ENCODE assay signal across 8 mouse cellular contexts in the genomic region with DNA sequence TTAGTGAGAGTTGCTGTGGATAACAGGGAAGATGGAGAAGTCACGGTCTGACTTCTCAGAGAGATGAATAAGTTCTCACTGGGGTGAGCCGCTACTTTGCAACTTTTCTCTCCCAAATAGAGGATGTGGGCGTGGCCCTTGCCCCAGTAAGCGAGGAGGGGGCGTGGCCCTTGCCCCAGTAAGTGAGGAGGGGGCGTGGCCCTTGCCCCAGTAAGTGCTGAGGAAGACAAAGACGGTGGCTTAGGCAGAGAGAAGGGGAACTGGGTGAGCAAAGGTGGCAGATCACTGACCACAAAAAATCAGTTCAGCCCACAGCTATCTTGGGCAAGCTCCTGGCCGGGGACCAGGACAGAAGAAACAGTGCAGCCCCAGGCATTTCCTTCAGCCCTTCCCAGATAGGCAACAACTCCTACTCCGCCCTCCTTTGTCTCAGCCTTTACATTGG. TPM values are rescaled to one million over a fixed set of nuclear protein-coding genes. Genes with fewer than 3 reads are reported as not detected.
DNase-seq lines count a peak whose midpoint lies in the region; ATAC-seq and TF ChIP-seq lines count a peak whose summit lies in the region.

No protein-coding gene starts in this region.

- DNase-seq in left cerebral cortex, adult 9 months (ENCODE audit: low spot score in 2 of 2): peak; percentile 19 to 36
- DNase-seq in left cerebral cortex, adult 18-20 months (ENCODE audit: low spot score in 2 of 2): no peak
- peak; percentile 84 for DNase-seq in kidney, postnatal 0 days (ENCODE audit: low spot score)
- peak; percentile 85 for DNase-seq in lung, embryonic 14.5 days
- peak; percentile 93 for DNase-seq in thymus, postnatal 0 days (ENCODE audit: low spot score)

- TF ChIP-seq CTCF in kidney, postnatal 0 days (IDR thresholded peaks at IDR 0.05; ENCODE audit: low read depth): no peak
- TF ChIP-seq CTCF in lung, embryonic 14.5 days (IDR thresholded peaks at IDR 0.05; ENCODE audit: low read depth): no peak

- H3K4me3 ChIP-seq in embryonic facial prominence, embryonic 12.5 days: no peak overlapping the region
- peak overlapping the region; percentile 28 for H3K4me3 ChIP-seq in heart, embryonic 15.5 days
- no peak overlapping the region; the same call in 1 of the 2 replicates for H3K4me3 ChIP-seq in kidney, postnatal 0 days (replicated peaks; ENCODE audit: low read depth, low read length)
- peak overlapping the region; percentile 4; the same call in 1 of the 2 replicates for H3K4me3 ChIP-seq in lung, embryonic 14.5 days (ENCODE audit: low read depth, low read length)
- H3K4me3 ChIP-seq in neural tube, embryonic 13.5 days: peak overlapping the region; percentile 1; the same call in 1 of the 2 replicates

- H3K36me3 ChIP-seq in embryonic facial prominence, embryonic 12.5 days: no peaks in the 10 kb centered on the region
- no peaks in the 10 kb centered on the region for H3K36me3 ChIP-seq in heart, embryonic 15.5 days
- no peaks in the 10 kb centered on the region for H3K36me3 ChIP-seq in kidney, postnatal 0 days (ENCODE audit: insufficient read depth, low read length)
- no peaks in the 10 kb centered on the region for H3K36me3 ChIP-seq in lung, embryonic 14.5 days (ENCODE audit: insufficient read depth)
- H3K36me3 ChIP-seq in neural tube, embryonic 13.5 days: no peaks in the 10 kb centered on the region

- WGBS in embryonic facial prominence, embryonic 12.5 days: 23% methylated on average over 9 of the region's 9 CpGs
- 18% methylated on average over 9 of the region's 9 CpGs for whole genome bisulfite sequencing in heart, embryonic 15.5 days
- WGBS in kidney, postnatal 0 days: 14% methylated on average over 9 of the region's 9 CpGs
- 25% methylated on average over 9 of the region's 9 CpGs for WGBS in lung, embryonic 14.5 days
- 13% methylated on average over 9 of the region's 9 CpGs for WGBS in neural tube, embryonic 13.5 days

- H3K4me2 ChIP-seq in embryonic facial prominence, embryonic 12.5 days (replicated peaks): peak overlapping the region; percentile 36
- peak overlapping the region; percentile 59 for H3K4me2 ChIP-seq in heart, embryonic 15.5 days
- H3K4me2 ChIP-seq in kidney, postnatal 0 days (ENCODE audit: low read length): peak overlapping the region; percentile 49
- H3K4me2 ChIP-seq in lung, embryonic 14.5 days: peak overlapping the region; percentile 56
- H3K4me2 ChIP-seq in neural tube, embryonic 13.5 days: peak overlapping the region; percentile 45

- peak; percentile 52; the same call in 1 of the 2 replicates for ATAC-seq in embryonic facial prominence, embryonic 12.5 days (ENCODE audit: insufficient number of reproducible peaks, insufficient read depth, low FRiP score, low TSS enrichment)
- peak; percentile 69 for ATAC-seq in heart, embryonic 15.5 days (replicated peaks; ENCODE audit: insufficient number of reproducible peaks, insufficient read depth, low FRiP score, low read depth)
- peak; percentile 13; the same call in 1 of the 2 replicates for ATAC-seq in kidney, postnatal 0 days (replicated peaks; ENCODE audit: low FRiP score, low read depth)
- peak; percentile 70 for ATAC-seq in lung, embryonic 14.5 days (ENCODE audit: insufficient read depth)
- no peak for ATAC-seq in neural tube, embryonic 13.5 days (ENCODE audit: low read depth)

- H3K9me3 ChIP-seq in embryonic facial prominence, embryonic 12.5 days: no peaks in the 10 kb centered on the region
- no peaks in the 10 kb centered on the region for H3K9me3 ChIP-seq in heart, embryonic 15.5 days (replicated peaks)
- no peaks in the 10 kb centered on the region for H3K9me3 ChIP-seq in kidney, postnatal 0 days (replicated peaks; ENCODE audit: low read length)
- no peaks in the 10 kb centered on the region for H3K9me3 ChIP-seq in lung, embryonic 14.5 days (ENCODE audit: low read depth, low read length)
- no peaks in the 10 kb centered on the region for H3K9me3 ChIP-seq in neural tube, embryonic 13.5 days

- H3K27ac ChIP-seq in embryonic facial prominence, embryonic 12.5 days: peak overlapping the region; percentile 52
- H3K27ac ChIP-seq in heart, embryonic 15.5 days: peak overlapping the region; percentile 70
- H3K27ac ChIP-seq in kidney, postnatal 0 days: peak overlapping the region; percentile 62
- H3K27ac ChIP-seq in lung, embryonic 14.5 days (ENCODE audit: low read depth): no peak overlapping the region
- H3K27ac ChIP-seq in neural tube, embryonic 13.5 days (replicated peaks): no peak overlapping the region

- H3K9ac ChIP-seq in embryonic facial prominence, embryonic 12.5 days: no peak overlapping the region
- no peak overlapping the region for H3K9ac ChIP-seq in heart, embryonic 15.5 days
- H3K9ac ChIP-seq in kidney, postnatal 0 days (ENCODE audit: low read depth, low read length): 0 out of 2 replicates have a peak overlapping the region, but pooled peaks have one; percentile 5
- H3K9ac ChIP-seq in lung, embryonic 14.5 days: 0 out of 2 replicates have a peak overlapping the region, but pooled peaks have one; percentile 4
- H3K9ac ChIP-seq in neural tube, embryonic 13.5 days: no peak overlapping the region

- H3K4me1 ChIP-seq in embryonic facial prominence, embryonic 12.5 days: peaks cover 14% of the 10 kb centered on the region; the same call in 1 of the 2 replicates
- H3K4me1 ChIP-seq in heart, embryonic 15.5 days (replicated peaks): peaks cover 25% of the 10 kb centered on the region
- peaks cover 15% of the 10 kb centered on the region for H3K4me1 ChIP-seq in kidney, postnatal 0 days (replicated peaks; ENCODE audit: insufficient read depth, low read length)
- peaks cover 11% of the 10 kb centered on the region; the same call in 1 of the 2 replicates for H3K4me1 ChIP-seq in lung, embryonic 14.5 days (ENCODE audit: insufficient read depth)
- H3K4me1 ChIP-seq in neural tube, embryonic 13.5 days (replicated peaks): peaks cover 14% of the 10 kb centered on the region

- H3K27me3 ChIP-seq in embryonic facial prominence, embryonic 12.5 days: no peaks in the 10 kb centered on the region
- no peaks in the 10 kb centered on the region for H3K27me3 ChIP-seq in heart, embryonic 15.5 days
- H3K27me3 ChIP-seq in kidney, postnatal 0 days (ENCODE audit: insufficient read depth, low read length): no peaks in the 10 kb centered on the region
- H3K27me3 ChIP-seq in lung, embryonic 14.5 days (ENCODE audit: insufficient read depth, low read length): no peaks in the 10 kb centered on the region
- no peaks in the 10 kb centered on the region for H3K27me3 ChIP-seq in neural tube, embryonic 13.5 days

RNA-seq across cellular contexts. Expression of a gene that starts 23.9 kb away (rescaled TPM):
- total RNA-seq in left cerebral cortex, adult 18-20 months (2021): 10 to 100 TPM; 78.5 to 88.1 TPM
- polyA plus RNA-seq in embryonic facial prominence, embryonic 12.5 days (2016; fragmentation: Nextera tagmentation; extraction: Ambion mirVana): 43.7 and 45.9 TPM in 2 replicates
- 40.1 and 47.7 TPM in 2 replicates for polyA plus RNA-seq in heart, embryonic 15.5 days (2015; fragmentation: Nextera tagmentation; extraction: Ambion mirVana)
- polyA plus RNA-seq in kidney, postnatal 0 days (2015; fragmentation: Nextera tagmentation; extraction: Ambion mirVana): 24.0 and 26.0 TPM in 2 replicates
- polyA plus RNA-seq in lung, embryonic 14.5 days (2014; fragmentation: Nextera tagmentation; extraction: Ambion mirVana): 41.0 and 41.3 TPM in 2 replicates
- 26.5 and 29.4 TPM in 2 replicates for polyA plus RNA-seq in neural tube, embryonic 13.5 days (2015; fragmentation: Nextera tagmentation; extraction: Ambion mirVana)
- polyA plus RNA-seq in thymus, postnatal 0 days (2015; fragmentation: Nextera tagmentation; extraction: Ambion mirVana): 18.9 and 19.5 TPM in 2 replicates

Comparison
In these comparisons a context has a peak if more than half of its experiments do, and no peak if none do; other contexts are left out.
1. DNase-seq: peak in left cerebral cortex, adult 9 months (2 of 2), kidney, postnatal 0 days (single experiment), lung, embryonic 14.5 days (single experiment) and thymus, postnatal 0 days (single experiment); none in left cerebral cortex, adult 18-20 months (0 of 2).
2. H3K27ac ChIP-seq: peak in embryonic facial prominence, embryonic 12.5 days (single experiment), heart, embryonic 15.5 days (single experiment) and kidney, postnatal 0 days (single experiment); none in lung, embryonic 14.5 days (single experiment) and neural tube, embryonic 13.5 days (single experiment).
3. H3K4me3 ChIP-seq: peak in heart, embryonic 15.5 days (single experiment), lung, embryonic 14.5 days (single experiment) and neural tube, embryonic 13.5 days (single experiment); none in embryonic facial prominence, embryonic 12.5 days (single experiment) and kidney, postnatal 0 days (single experiment).
4. H3K9ac ChIP-seq: peak in kidney, postnatal 0 days (single experiment) and lung, embryonic 14.5 days (single experiment); none in embryonic facial prominence, embryonic 12.5 days (single experiment), heart, embryonic 15.5 days (single experiment) and neural tube, embryonic 13.5 days (single experiment).
5. Peak in every context shown above with its lines, with median percentiles within 50 percentile points of each other: H3K4me2 ChIP-seq.